Mouse (Mus musculus) limb, embryonic 14.5 days (tissue): ENCODE measurements around the gene Ccser1. TPM values are rescaled to one million over a fixed set of nuclear protein-coding genes. Genes with fewer than 3 reads are reported as not detected.

Experiments used
- ATAC-seq: fragments of 200-750 bp; cut with Nextera tagmentation; 2 replicates; pipeline ENCODE4 v1.8.0; 2017; ENCODE audit warnings: low read depth, moderate number of reproducible peaks, moderate TSS enrichment; ENCODE audit not compliant: low FRiP score
- DNase-seq: peaks from one replicate; pipeline ENCODE4 v3.0.0-alpha.2; 2015; ENCODE audit warnings: low spot score
- H3K27ac ChIP-seq: fragments of 300-500 bp; sonication (generic); replicated peaks from 2 replicates; pipeline ENCODE4 v1.5.1; 2014; ENCODE audit warnings: low read depth, mild to moderate bottlenecking, low read length, moderate library complexity, mixed read lengths
- H3K27me3 ChIP-seq: fragments of 300-500 bp; sonication (generic); 2 replicates; pipeline ENCODE4 v1.6.1; 2014; ENCODE audit warnings: low read length, mixed read lengths; ENCODE audit not compliant: control insufficient read depth, insufficient read depth
- H3K36me3 ChIP-seq: fragments of 300-500 bp; sonication (generic); 2 replicates; pipeline ENCODE4 v1.6.1; 2014; ENCODE audit warnings: mild to moderate bottlenecking, low read length, moderate library complexity, mixed read lengths; ENCODE audit not compliant: control insufficient read depth, insufficient read depth
- H3K4me1 ChIP-seq: fragments of 300-500 bp; sonication (generic); 2 replicates; pipeline ENCODE4 v1.6.1; 2014; ENCODE audit warnings: antibody characterized with exemption, low read length, mixed read lengths; ENCODE audit not compliant: control insufficient read depth, insufficient read depth
- H3K4me2 ChIP-seq: fragments of 300-500 bp; sonication (generic); replicated peaks from 2 replicates; pipeline ENCODE4 v1.6.1; 2014; ENCODE audit warnings: low read depth, mild to moderate bottlenecking, low read length, moderate library complexity; ENCODE audit not compliant: severe bottlenecking
- H3K4me3 ChIP-seq: fragments of 300-500 bp; sonication (generic); replicated peaks from 2 replicates; pipeline ENCODE4 v1.5.1; 2014; ENCODE audit warnings: low read length
- H3K9ac ChIP-seq: fragments of 300-500 bp; sonication (generic); 2 replicates; pipeline ENCODE4 v1.6.1; 2014; ENCODE audit warnings: mild to moderate bottlenecking, low read depth, low read length, moderate library complexity; ENCODE audit not compliant: severe bottlenecking
- H3K9me3 ChIP-seq: fragments of 300-500 bp; sonication (generic); 2 replicates; pipeline ENCODE4 v1.6.1; 2016; ENCODE audit warnings: low read length; ENCODE audit not compliant: control insufficient read depth
- POLR2A ChIP-seq: fragments of 200-500 bp; IDR thresholded peaks from 2 replicates; pipeline ENCODE4 v1.8.0; 2012; ENCODE audit warnings: inconsistent platforms, mild to moderate bottlenecking, moderate library complexity, borderline replicate concordance; ENCODE audit not compliant: insufficient read depth, insufficient read length; ENCODE audit errors: extremely low read depth
- WGBS: fragments of 180-500 bp; shearing (Covaris S2); extraction: QIAGEN DNeasy Blood & Tissue Kit; methylation state at CpG from one replicate; pipeline ENCODE4 v1.1.7; 2014; 5-methylcytosine and 5-hydroxymethylcytosine counted together
- polyA plus RNA-seq, 2 experiments: library from polyadenylated mRNA; depleted of rRNA in 1 of 2; stranded (reverse) in 1 of 2; unstranded in 1 of 2; fragments of >200 nt; fragmentation: Nextera tagmentation in 1 of 2; extraction: Ambion mirVana in 1 of 2; gene quantifications; 2 replicates each; pipeline versions ENCODE4 v1.2.1 to v1.2.3; 2012 to 2014

The Ccser1 gene
- polyA plus RNA-seq, 2 experiments, result 5.9 to 6.6 TPM

DNA sequence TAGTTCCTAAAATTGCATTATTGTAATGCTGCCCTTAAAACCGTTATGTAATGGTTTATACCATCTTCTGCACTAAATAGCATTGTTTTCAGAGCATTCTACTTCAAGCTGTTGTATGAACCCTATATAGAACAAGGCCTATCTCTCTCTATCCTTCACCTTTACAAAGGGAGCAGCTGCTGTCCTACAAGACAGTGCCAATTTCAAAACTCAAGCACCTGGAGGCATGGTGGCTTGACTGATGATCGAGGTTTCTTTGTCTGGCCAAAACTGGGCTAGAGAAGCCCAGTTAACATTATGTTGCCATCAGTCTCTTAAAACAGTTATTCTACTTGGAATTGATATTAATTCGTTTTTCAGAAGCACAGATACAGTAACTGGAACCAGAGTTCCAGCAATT lies 1160.2 kb downstream of the Ccser1 start:
- H3K27me3 ChIP-seq, result no peaks in the 10 kb centered on the region
- no peak overlapping the region for H3K4me2 ChIP-seq
- no peak overlapping the region for H3K27ac ChIP-seq
- no peak overlapping the region for H3K4me3 ChIP-seq
- no peaks in the 10 kb centered on the region for H3K4me1 ChIP-seq
- DNase-seq, result no peak
- no peak for ATAC-seq
- 61% methylated on average over 3 of the region's 3 CpGs for WGBS
- no peaks in the 10 kb centered on the region for H3K9me3 ChIP-seq
- H3K9ac ChIP-seq, result no peak overlapping the region
- no peak for TF ChIP-seq POLR2A
- no peaks in the 10 kb centered on the region for H3K36me3 ChIP-seq

DNA sequence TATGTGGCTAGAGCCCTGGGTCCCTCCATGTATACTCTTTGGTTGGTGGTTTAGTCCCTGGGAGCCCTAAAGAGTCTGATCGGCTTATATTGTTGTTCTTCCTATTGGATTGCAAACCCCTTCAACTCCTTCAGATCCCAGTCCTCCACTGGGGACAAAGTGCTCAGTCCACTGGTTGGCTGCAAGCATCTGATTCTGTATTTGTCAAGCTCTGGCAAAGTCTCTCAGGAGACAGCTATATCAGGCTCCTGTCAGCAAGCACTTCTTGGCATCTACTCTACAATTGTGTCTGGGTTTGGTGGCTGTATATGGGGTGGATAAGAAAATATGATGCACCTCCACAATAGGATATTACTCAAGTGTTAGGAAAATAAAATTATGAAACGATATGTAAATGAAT lies 1187.7 kb downstream of the Ccser1 start:
- Histone ChIP-seq H3K27me3 (no peaks in the 10 kb centered on the region), H3K36me3 (no peaks in the 10 kb centered on the region), H3K9me3 (no peaks in the 10 kb centered on the region), H3K4me3 (no peak overlapping the region), H3K4me2 (no peak overlapping the region), H3K4me1 (no peaks in the 10 kb centered on the region), H3K27ac (no peak overlapping the region), H3K9ac (no peak overlapping the region)
- TF ChIP-seq POLR2A, result no peak
- no peak for ATAC-seq
- WGBS, result 87% methylated on average over 2 of the region's 2 CpGs
- no peak for DNase-seq
